Mouse (Mus musculus) liver, embryonic 12.5 days (tissue): ENCODE results near the gene Cpa4. TPM values are rescaled to one million over a fixed set of nuclear protein-coding genes. Genes with fewer than 3 reads are reported as not detected.

ENCODE experiments used
- ATAC-seq: fragments of 200-750 bp; cut with Nextera tagmentation; 2 replicates; pipeline ENCODE4 v1.8.0; 2017; ENCODE audit warnings: moderate number of reproducible peaks, mild to moderate bottlenecking, moderate library complexity
- H3K27ac ChIP-seq: fragments of 300-500 bp; sonication (generic); 2 replicates; pipeline ENCODE4 v1.5.1; 2016; ENCODE audit warnings: mild to moderate bottlenecking
- H3K27me3 ChIP-seq: fragments of 300-500 bp; sonication (generic); replicated peaks from 2 replicates; pipeline ENCODE4 v1.6.1; 2016; ENCODE audit warnings: mild to moderate bottlenecking, moderate library complexity
- H3K36me3 ChIP-seq: fragments of 300-500 bp; sonication (generic); 2 replicates; pipeline ENCODE4 v1.6.1; 2016; ENCODE audit warnings: mild to moderate bottlenecking, moderate library complexity
- H3K4me1 ChIP-seq: fragments of 300-500 bp; sonication (generic); 2 replicates; pipeline ENCODE4 v1.6.1; 2016
- H3K4me2 ChIP-seq: fragments of 300-500 bp; sonication (generic); 2 replicates; pipeline ENCODE4 v1.6.1; 2016; ENCODE audit warnings: mild to moderate bottlenecking, moderate library complexity
- H3K4me3 ChIP-seq: fragments of 300-500 bp; sonication (generic); 2 replicates; pipeline ENCODE4 v1.5.1; 2016; ENCODE audit warnings: mild to moderate bottlenecking, moderate library complexity
- H3K9ac ChIP-seq: fragments of 300-500 bp; sonication (generic); 2 replicates; pipeline ENCODE4 v1.6.1; 2016; ENCODE audit warnings: mild to moderate bottlenecking, moderate library complexity
- H3K9me3 ChIP-seq: fragments of 300-500 bp; sonication (generic); replicated peaks from 2 replicates; pipeline ENCODE4 v1.6.1; 2016; ENCODE audit warnings: mild to moderate bottlenecking, moderate library complexity
- WGBS: fragments of 180-500 bp; shearing (Covaris S2); methylation state at CpG from one replicate; pipeline ENCODE4 v1.1.7; 2016; ENCODE audit not compliant: insufficient replicate concordance; 5-methylcytosine and 5-hydroxymethylcytosine counted together
- polyA plus RNA-seq: library from polyadenylated mRNA; unstranded; fragments of >200 nt; fragmentation: Nextera tagmentation; extraction: Ambion mirVana; gene quantifications from 2 replicates; pipeline ENCODE4 v1.2.1, GENCODE M21; 2016

Cpa4 gene
- polyA plus RNA-seq, 1 experiment from 2014 or later: 0.12 TPM

DNA sequence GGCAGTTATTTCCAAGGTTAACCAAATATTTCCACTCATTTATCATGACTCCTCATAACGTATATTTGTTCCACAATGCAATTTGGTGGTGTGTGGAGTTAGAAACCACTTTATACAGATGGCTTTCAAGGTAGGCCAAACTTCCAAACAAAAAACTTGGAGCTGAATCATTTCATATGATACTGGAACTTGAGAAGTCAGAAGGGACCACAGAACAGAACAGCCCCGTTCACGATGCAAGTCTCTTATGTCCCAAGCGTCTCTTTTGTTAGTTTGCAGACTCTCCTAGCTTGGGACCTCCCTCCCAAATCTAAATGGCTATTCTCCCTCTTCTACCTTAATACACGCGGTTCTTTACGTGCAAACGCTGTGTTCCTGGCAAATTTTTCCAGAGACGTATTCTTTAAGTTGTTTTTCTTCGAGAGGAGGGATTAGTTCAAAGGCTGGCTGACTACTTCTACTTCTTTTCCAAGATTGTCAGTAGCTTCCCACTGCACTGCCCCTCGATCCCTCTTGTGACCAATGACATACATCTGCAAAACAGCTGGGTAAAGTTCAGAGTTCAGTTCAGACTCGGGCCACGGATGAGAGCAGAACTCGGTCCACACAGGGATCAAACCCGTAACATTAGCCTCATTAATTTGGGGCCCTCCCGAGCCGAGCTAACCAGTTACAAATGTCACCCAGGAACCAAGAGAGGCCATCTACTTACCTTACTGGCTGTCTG, 8.5 kb downstream of the Cpa4 start:
- Histone ChIP-seq H3K4me3 (no peak overlapping the region), H3K36me3 (no peaks in the 10 kb centered on the region), H3K27me3 (peaks cover 4% of the 10 kb centered on the region; the same call in 1 of the 2 replicates), H3K27ac (no peak overlapping the region), H3K9ac (no peak overlapping the region), H3K9me3 (no peaks in the 10 kb centered on the region), H3K4me2 (no peak overlapping the region), H3K4me1 (no peaks in the 10 kb centered on the region)
- no peak for ATAC-seq
- 71% methylated on average over 17 of the region's 17 CpGs for WGBS

- Histone ChIP-seq H3K9ac (no peak overlapping the region), H3K27ac (no peak overlapping the region), H3K9me3 (no peaks in the 10 kb centered on the region), H3K4me3 (no peak overlapping the region), H3K36me3 (no peaks in the 10 kb centered on the region), H3K4me2 (no peak overlapping the region), H3K4me1 (no peaks in the 10 kb centered on the region), H3K27me3 (peaks cover 4% of the 10 kb centered on the region; the same call in 1 of the 2 replicates)
- WGBS: 71% methylated on average over 17 of the region's 17 CpGs
- no peak for ATAC-seq
Measured at GRCm38 (mm10) chr6:30579961-30580840, 12.0 kb downstream of the Cpa4 start.

DNA sequence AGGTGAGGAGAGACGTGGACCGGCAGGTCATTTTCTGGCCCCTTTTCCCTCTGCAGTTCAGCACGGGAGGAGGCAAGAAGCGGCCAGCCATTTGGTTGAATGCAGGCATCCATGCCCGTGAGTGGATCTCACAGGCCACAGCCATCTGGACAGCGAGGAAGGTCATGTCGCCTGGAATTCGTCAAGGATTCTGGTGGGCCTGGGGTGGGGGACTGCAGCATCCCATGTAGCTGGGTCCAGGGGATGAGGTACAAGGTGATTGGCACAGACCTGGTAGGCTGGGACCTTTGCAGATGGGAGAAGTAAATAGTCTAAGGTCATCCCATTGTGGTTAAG, 12.6 kb downstream of the Cpa4 start:
- no peaks in the 10 kb centered on the region for H3K4me1 ChIP-seq
- H3K27ac ChIP-seq: no peak overlapping the region
- H3K4me2 ChIP-seq: no peak overlapping the region
- WGBS: 67% methylated on average over 8 of the region's 8 CpGs
- no peak overlapping the region for H3K9ac ChIP-seq
- H3K36me3 ChIP-seq: no peaks in the 10 kb centered on the region
- H3K4me3 ChIP-seq: no peak overlapping the region
- no peak for ATAC-seq
- H3K9me3 ChIP-seq: no peaks in the 10 kb centered on the region
- H3K27me3 ChIP-seq: peaks cover 4% of the 10 kb centered on the region; the same call in 1 of the 2 replicates

DNA sequence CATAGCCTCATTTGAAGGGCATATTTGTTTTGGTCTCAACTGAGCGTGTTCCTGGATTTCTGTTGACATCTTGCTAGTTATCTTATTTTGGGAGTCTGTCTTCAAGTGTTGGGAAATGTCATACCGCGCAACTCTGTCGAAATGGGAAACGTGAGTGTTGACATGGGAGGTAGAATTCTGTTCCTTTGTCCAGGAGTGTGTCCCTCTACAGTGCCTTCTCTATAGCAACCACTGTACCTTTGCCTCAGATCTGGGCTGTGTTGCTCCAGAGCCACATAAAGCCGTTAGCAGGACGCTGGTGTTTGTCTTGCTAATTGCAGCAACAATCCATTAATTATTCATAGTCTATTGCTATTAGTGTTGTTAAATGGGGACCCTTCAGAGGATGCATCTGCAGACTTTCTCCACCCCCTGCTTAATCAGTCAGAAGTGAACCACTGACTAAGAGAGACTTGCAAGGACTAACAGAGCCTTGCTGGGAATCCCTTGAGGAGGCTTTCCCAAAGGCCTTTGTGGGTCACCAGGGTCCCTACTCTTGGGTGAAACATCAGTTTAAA, 18.8 kb downstream of the Cpa4 start:
- whole genome bisulfite sequencing: 76% methylated on average over 7 of the region's 7 CpGs
- Histone ChIP-seq H3K4me1 (no peaks in the 10 kb centered on the region), H3K9ac (no peak overlapping the region), H3K4me3 (no peak overlapping the region), H3K4me2 (no peak overlapping the region), H3K27ac (no peak overlapping the region), H3K9me3 (no peaks in the 10 kb centered on the region), H3K27me3 (peaks cover 4% of the 10 kb centered on the region; the same call in 1 of the 2 replicates), H3K36me3 (no peaks in the 10 kb centered on the region)
- ATAC-seq: no peak

DNA sequence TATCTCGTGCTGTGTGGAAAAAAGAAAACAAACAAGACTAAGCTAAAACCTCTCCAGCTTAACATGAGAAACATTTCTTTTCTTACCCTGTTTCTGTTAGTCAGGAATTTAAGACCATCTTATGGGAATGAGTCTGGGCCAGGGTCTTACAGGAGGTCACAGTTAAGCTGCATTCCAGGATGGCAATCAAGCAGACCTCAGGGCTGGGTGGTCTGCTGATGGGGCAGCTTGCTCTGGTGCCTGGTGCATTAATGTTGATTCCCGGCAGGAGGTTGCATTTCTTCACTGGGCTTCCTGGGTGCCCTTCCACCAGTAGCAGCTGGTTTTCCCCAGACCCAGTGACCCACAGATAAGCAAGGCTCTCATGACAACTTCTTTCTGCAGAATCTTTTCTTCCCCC, 21.6 kb downstream of the Cpa4 start:
- no peak overlapping the region for H3K4me3 ChIP-seq
- 40% methylated on average over 2 of the region's 2 CpGs for WGBS
- ATAC-seq: no peak
- no peak overlapping the region for H3K9ac ChIP-seq
- 0 out of 2 replicates have a peak overlapping the region, but pooled peaks have one; percentile 17 for H3K27ac ChIP-seq
- no peaks in the 10 kb centered on the region for H3K4me1 ChIP-seq
- no peak overlapping the region for H3K4me2 ChIP-seq
- H3K9me3 ChIP-seq: no peaks in the 10 kb centered on the region
- no peaks in the 10 kb centered on the region for H3K36me3 ChIP-seq
- H3K27me3 ChIP-seq: peaks cover 4% of the 10 kb centered on the region; the same call in 1 of the 2 replicates

GRCm38 (mm10) chr6:30591851-30592404, 23.8 kb downstream of the Cpa4 start:
- Histone ChIP-seq H3K27ac (no peak overlapping the region), H3K4me3 (no peak overlapping the region), H3K36me3 (no peaks in the 10 kb centered on the region), H3K4me2 (no peak overlapping the region), H3K9ac (no peak overlapping the region), H3K9me3 (no peaks in the 10 kb centered on the region), H3K27me3 (peaks cover 4% of the 10 kb centered on the region; the same call in 1 of the 2 replicates), H3K4me1 (no peaks in the 10 kb centered on the region)
- WGBS: 48% methylated on average over 5 of the region's 5 CpGs
- ATAC-seq: no peak

- 63% methylated on average over 10 of the region's 10 CpGs for WGBS
- ATAC-seq: no peak
Measured at GRCm38 (mm10) chr6:30592417-30592974, 24.3 kb downstream of the Cpa4 start.

DNA sequence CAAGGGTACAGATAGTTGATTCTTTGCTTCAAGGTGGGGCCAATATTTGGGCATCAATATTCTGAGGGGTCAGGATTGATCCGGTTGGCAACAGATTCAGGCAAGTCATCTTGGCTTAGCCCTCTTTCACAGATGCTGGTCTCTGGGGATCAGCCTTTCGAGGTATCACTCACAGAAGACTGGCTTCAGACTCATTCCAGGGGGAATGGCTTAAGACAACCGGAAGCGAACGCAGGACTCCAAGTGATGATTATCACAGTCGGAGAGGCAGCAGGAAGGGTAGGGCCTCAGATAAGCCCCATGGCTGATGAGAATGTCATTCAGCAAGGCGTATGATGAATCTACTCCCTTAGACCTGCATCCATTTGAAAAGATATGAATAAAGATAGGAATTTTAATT, 26.2 kb downstream of the Cpa4 start:
- H3K27ac ChIP-seq: no peak overlapping the region
- no peak overlapping the region for H3K4me3 ChIP-seq
- peaks cover 4% of the 10 kb centered on the region; the same call in 1 of the 2 replicates for H3K27me3 ChIP-seq
- no peak for ATAC-seq
- H3K4me1 ChIP-seq: no peaks in the 10 kb centered on the region
- H3K9me3 ChIP-seq: no peaks in the 10 kb centered on the region
- 31% methylated on average over 7 of the region's 7 CpGs for WGBS
- H3K9ac ChIP-seq: no peak overlapping the region
- no peak overlapping the region for H3K4me2 ChIP-seq
- H3K36me3 ChIP-seq: no peaks in the 10 kb centered on the region

More at GRCm38 (mm10) chr6:30592417-30592974, 24.3 kb downstream of the Cpa4 start:
- H3K27me3 ChIP-seq: peaks cover 4% of the 10 kb centered on the region; the same call in 1 of the 2 replicates
- H3K9ac ChIP-seq: no peak overlapping the region
- H3K4me2 ChIP-seq: no peak overlapping the region
- H3K27ac ChIP-seq: no peak overlapping the region
- no peaks in the 10 kb centered on the region for H3K36me3 ChIP-seq
- H3K9me3 ChIP-seq: no peaks in the 10 kb centered on the region
- H3K4me1 ChIP-seq: no peaks in the 10 kb centered on the region
- H3K4me3 ChIP-seq: no peak overlapping the region

DNA sequence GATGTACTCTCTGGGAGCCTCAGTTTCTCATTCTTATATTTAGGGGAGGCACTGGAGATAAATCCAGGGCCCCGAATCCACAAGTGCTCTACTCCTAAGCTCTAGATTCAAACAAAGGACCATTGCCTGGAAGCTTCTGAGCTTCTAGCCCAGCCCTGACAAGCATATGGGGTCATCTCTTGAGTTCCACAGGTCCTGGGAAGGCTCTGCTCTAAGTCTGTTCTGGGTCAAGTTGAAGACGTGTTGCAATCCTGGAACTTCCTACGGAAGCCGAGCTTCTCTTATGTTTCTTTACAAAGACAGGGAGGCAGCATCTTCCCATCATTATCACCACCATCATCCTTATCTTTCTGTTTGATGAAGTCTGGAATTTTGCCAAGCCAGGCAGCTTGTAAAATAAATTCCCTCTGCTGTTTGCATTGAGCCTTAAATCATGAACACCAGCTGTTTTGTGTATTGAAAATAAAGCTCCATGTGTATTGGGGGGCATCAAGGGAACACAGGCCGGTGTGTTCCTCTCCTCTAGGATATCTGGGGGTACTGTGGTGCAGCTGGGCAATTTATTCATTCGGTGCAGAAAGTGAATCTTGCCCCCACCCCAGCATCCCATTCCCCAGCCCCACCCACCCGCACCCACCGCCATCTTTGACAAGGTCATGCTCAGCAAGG, 28.2 kb downstream of the Cpa4 start:
- Histone ChIP-seq H3K36me3 (no peaks in the 10 kb centered on the region), H3K9ac (no peak overlapping the region), H3K27me3 (no peaks in the 10 kb centered on the region), H3K4me1 (no peaks in the 10 kb centered on the region), H3K9me3 (no peaks in the 10 kb centered on the region), H3K27ac (no peak overlapping the region), H3K4me3 (no peak overlapping the region), H3K4me2 (no peak overlapping the region)
- ATAC-seq: no peak
- 73% methylated on average over 8 of the region's 8 CpGs for WGBS

DNA sequence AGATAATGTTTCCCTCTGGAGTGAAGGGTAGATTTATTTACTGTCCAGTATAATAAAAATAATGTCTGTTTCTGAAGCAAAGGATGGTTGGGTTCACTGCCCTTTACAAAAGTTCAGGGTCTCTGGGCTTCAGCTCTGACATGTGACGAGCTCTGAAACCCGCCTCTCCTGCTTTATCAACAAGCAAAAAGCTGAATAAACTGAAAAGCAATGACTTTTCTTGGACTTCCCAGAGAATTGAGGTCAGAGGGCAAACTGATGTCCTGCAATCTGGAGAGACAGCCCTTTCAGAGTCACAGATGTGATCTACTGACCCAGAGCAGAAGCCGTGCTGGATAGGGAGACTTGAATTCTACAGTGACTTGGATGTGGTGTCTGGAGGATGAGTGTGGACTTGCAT, 31.9 kb downstream of the Cpa4 start:
- Histone ChIP-seq H3K27ac (no peak overlapping the region), H3K9ac (no peak overlapping the region), H3K4me2 (no peak overlapping the region), H3K4me1 (0 out of 2 replicates have a peak, but pooled peaks cover 4% of the 10 kb centered on the region), H3K9me3 (no peaks in the 10 kb centered on the region), H3K27me3 (no peaks in the 10 kb centered on the region; the same call in 1 of the 2 replicates), H3K4me3 (no peak overlapping the region), H3K36me3 (no peaks in the 10 kb centered on the region)
- WGBS: 48% methylated on average over 3 of the region's 3 CpGs
- ATAC-seq: no peak

DNA sequence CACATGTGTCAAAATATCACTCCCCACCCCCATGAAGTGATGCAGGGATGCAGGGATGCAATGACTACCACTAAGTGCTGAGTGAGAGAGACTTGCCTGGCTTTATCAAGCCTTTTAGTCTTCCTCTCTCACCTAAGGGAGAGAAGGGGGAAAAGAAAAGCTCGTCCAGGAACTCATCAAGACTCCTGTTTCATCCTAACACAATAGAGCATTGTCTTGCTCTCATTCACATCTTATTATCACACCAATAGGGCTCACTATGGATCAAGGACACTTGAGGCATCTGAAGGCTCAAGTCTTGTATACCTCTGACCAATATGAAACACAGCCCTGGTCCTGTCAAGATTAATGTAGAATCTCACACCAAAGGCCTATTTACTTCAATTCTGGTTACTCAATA, 32.8 kb downstream of the Cpa4 start:
- WGBS: 50% methylated on average over 1 of the region's 1 CpGs
- H3K36me3 ChIP-seq: no peaks in the 10 kb centered on the region
- no peak overlapping the region for H3K27ac ChIP-seq
- 0 out of 2 replicates have a peak, but pooled peaks cover 4% of the 10 kb centered on the region for H3K4me1 ChIP-seq
- H3K4me2 ChIP-seq: no peak overlapping the region
- no peak overlapping the region for H3K9ac ChIP-seq
- no peak overlapping the region for H3K4me3 ChIP-seq
- no peaks in the 10 kb centered on the region; the same call in 1 of the 2 replicates for H3K27me3 ChIP-seq
- ATAC-seq: no peak
- H3K9me3 ChIP-seq: no peaks in the 10 kb centered on the region
